Comparison of ENCODE assay signal across 18 mouse cellular contexts in the genomic region with DNA sequence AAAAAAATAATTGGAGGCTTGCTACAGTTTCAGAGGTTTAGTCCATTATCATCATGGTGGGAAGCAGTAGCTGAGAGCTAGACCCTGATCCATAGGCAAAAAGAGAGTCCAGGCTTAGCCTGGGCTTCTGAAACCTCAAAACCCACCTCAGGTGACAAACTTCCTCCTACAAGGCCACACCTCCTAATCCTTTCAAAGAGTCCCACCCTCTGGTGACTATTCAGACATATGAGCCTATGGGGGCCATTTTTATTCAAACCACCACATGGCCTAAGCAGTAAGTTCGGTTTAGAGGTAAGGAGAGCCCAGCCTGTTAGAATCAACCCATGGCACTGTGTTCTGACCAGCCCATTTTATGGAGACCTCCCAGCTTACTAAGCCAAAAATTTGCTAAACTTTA. TPM values are rescaled to one million over a fixed set of nuclear protein-coding genes. Genes with fewer than 3 reads are reported as not detected.
"Had no signal": no experiment of that assay in that cellular context is flagged by ENCODE, and none has a peak within 500 bp of the region (broad histone marks: within the 10 kb centered on the region; RNA-seq: fewer than 3 reads in every experiment).

No protein-coding gene starts in this region.

- DNase-seq: kidney, postnatal 14 days; layer of hippocampus, adult 9-11 months; layer of hippocampus, postnatal 36 days; liver; liver, embryonic 13.5 days; liver, postnatal 0 days; lung, postnatal 14 days; right cerebral cortex, adult 18-20 months; right cerebral cortex, postnatal 25 days; thymus, postnatal 14 days had no signal

- H3K4me3 ChIP-seq: limb, embryonic 12.5 days; liver, embryonic 13.5 days; lung, embryonic 15.5 days; megakaryocyte, embryonic 14.5 days; midbrain, embryonic 12.5 days; neural tube, embryonic 15.5 days had no signal

- H3K27ac ChIP-seq: limb, embryonic 12.5 days; liver, embryonic 13.5 days; lung, embryonic 15.5 days; macrophage; midbrain, embryonic 12.5 days; neural tube, embryonic 15.5 days; stomach, postnatal 0 days had no signal

- H3K9me3 ChIP-seq: liver, embryonic 13.5 days; lung, embryonic 15.5 days; megakaryocyte, embryonic 14.5 days; midbrain, embryonic 12.5 days; neural tube, embryonic 15.5 days had no signal

- H3K27me3 ChIP-seq: limb, embryonic 12.5 days; liver, embryonic 13.5 days; lung, embryonic 15.5 days; neural tube, embryonic 15.5 days had no signal

- H3K36me3 ChIP-seq: liver, embryonic 13.5 days; lung, embryonic 15.5 days; neural tube, embryonic 15.5 days had no signal

- H3K9ac ChIP-seq: limb, embryonic 12.5 days; liver, embryonic 13.5 days; liver, postnatal 0 days; lung, embryonic 15.5 days; midbrain, embryonic 12.5 days; neural tube, embryonic 15.5 days had no signal

RNA-seq across cellular contexts. Expression of gene Faim2, which starts 52.2 kb away (rescaled TPM):
- polyA plus RNA-seq: kidney, embryonic 14.5 days; liver, postnatal 0 days; macrophage had no signal
